Mouse (Mus musculus) cerebellum, adult (tissue): Measurements from ENCODE around the gene Odc1.

ENCODE experiments used
- ATAC-seq: cut with Nextera tagmentation; 2 replicates; pipeline ENCODE4 v1.9.2; 2017; ENCODE audit warnings: mild to moderate bottlenecking, moderate library complexity, mixed read lengths; ENCODE audit not compliant: insufficient number of reproducible peaks, low FRiP score, low TSS enrichment

Gene Odc1

DNA sequence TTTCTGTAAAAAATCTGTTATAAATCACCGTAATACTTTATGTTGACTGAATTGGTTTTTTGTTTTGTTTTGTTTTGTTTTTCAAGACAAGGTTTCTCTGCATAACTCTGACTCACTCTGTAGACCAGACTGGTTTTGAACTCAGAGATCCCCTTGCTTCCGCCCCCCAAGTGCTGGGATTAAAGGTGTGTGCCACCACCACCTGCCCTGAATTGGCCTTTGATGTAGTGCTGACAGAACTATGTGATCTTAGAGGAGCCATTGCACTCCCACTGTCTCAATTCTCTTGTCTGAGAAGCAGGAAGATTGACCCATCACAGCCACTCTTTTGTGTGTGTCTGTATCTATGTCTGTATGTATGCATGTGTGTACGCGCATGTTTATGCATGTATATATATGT, 37.8 kb downstream of the Odc1 start:
- no peak for ATAC-seq

DNA sequence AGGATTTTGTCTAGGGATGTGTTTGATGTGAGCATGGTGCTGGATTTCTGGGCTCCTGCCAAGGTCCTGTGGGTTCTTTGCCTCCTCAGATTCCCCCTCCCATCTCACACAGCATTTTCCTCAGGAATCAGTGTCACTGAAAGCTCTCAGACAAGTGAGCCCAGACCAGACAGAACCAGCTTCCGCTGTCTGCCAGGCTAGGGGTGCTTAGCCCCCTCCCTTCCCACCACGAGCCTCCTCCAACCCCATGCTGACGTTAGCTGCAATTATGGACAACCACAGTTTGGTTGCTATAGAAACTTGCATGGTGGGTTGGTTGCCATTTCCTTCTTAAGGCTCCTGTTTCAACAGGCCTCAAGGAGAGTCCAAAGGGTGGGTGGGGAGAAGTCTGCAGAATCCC, 39.3 kb downstream of the Odc1 start:
- ATAC-seq = no peak

DNA sequence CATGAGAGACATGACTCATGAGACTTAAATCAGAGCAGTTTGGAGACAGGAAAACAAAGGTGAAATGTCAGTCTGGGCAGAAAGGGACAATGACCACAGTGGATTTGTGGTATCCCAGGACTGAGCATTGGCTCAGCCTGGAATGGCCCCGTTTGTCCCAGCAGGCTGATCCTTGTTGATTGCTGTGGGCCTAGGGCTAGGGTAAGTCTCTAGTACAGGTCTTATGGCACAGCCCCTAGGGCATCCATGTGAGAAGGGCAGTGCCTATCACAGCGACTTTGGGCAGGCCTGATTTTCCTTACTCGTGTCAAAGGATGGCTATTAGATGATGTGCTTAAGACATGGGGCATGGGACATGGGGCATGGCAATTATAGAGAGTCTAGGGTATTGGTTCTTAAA, 41.4 kb downstream of the Odc1 start:
- ATAC-seq = no peak

DNA sequence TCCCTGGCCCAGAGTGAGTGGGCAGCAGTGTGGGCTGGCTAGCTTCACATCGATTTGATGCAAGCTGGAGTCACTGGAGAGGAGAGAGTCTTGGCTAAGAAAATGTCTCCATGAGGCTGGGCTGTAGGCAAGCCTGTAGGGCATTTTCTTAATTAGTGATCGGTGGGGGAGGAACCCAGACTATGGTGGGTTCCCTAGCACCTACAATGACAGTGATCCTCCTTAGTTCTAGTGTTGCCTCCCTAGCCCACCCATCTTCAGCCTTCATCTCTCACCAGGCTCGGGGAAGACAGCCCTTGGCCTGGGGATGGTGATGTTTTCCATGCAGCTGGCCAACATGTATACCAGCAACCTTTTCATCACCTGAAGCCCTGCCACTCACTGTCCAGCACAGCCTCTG, 43.8 kb downstream of the Odc1 start:
- ATAC-seq = no peak

DNA sequence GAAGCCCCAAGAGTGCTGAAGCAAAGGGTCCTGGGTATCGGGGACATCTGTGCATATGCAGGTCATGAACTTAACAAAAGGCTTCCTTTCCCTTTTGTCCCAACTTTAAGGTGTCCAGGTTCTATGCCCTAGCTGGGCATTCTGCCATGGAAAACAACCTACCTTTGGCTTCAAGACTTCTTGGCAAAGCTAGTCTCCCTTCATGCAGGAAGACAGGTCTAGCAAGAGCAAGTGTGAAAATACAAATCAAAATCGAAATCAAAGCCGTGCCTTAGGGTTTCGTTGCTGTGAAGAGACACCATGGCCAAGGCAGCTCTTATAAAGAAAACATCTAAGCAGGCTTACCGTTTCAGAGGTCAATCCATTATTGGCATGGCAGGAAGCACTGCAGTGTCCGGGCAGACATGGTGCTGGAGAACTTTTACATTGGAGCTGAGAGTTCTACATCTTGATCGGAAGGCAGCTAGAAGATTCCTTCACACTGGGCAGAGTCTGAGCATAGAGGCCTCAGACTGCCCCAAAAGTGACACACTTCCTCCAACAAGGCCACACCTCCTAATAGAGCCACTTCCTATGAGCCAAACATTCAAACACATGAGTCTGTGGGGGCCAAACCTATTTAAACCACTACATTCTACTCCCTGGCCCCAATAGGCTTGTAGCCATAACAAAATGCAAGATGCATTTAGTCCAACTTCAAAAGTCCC, 44.5 kb downstream of the Odc1 start:
- no peak for ATAC-seq

DNA sequence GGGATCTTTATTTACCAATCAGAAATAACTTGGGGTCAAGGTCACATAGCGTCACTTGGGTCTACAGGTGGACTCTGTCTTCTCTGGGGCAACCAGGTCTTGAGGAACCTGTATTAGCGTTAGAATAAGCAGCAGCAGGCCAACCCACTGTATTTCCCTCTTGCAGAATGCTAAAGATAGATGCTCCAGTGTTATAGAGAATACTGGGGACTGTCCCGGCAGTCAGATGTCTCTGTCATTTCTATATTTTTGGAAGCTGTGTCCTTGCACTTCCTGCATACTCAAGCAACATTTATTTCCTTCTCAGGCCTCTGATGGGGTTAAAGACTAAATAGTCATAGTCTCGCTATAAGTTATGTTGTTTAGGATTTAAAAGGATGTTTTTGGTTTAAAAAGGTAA, 46.7 kb downstream of the Odc1 start:
- ATAC-seq = no peak

DNA sequence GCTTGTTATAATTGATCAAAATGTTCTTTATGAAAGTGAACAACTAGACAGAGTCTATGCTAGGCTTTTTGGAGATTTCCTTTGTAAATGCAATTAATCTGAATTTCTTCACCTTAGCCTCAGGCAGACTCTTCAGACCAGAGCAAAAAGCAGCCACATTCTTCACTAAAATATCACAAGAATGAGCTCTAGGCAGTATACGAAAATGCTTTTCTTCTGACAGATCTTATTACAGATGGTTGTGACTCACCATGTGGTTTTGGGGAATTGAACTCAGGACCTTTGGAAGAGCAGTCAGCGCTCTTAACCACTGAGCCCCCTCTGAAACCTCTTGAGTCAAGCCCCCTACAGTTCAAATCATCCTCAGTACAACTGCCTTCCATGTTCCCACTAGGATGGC, 49.4 kb downstream of the Odc1 start:
- no peak for ATAC-seq

DNA sequence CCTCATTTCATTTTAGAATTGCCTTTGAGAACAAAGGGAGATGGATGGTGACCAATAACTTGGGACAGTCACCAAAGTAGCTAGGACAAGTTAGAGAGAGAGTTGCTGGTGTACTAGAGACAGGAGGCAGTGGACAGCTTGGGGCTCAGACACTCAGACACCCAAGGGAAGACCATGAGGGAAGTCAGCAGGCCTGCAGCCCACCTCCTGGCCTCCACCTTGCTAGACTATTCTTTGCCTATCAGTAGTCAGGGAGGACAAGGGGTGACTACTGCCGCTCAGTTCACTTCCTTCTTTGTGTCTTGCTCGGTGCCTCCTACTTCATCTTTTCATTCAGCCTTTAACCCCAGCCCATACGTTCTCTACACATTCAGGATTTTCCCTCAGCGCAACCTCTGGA, 50.1 kb downstream of the Odc1 start:
- ATAC-seq = no peak

DNA sequence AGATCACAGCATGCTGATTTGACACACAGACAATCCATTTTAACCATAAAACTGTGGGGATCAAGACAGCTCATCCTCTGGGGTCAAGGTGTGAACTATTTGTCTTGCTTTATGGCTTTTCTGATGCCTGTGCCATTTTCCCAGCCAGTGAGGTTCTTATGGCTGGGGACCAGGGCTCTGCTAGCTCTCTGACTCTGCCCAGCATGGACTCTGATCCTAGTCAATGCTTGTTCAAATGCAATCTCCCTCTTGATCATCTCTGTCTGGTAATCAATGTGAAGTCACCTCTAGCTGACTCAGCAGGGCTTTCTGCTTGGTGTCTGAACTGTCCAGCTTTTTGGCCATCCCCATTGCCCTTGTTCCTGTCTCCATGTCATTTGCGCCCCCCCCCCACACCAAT, 50.6 kb downstream of the Odc1 start:
- no peak for ATAC-seq
